Mouse (Mus musculus): ENCODE data around the gene Ctnna2. TPM values are rescaled to one million over a fixed set of nuclear protein-coding genes. Genes with fewer than 3 reads are reported as not detected.

The Ctnna2 gene
- polyA plus RNA-seq, 1 experiment from 2014 or later = not detected

DNA sequence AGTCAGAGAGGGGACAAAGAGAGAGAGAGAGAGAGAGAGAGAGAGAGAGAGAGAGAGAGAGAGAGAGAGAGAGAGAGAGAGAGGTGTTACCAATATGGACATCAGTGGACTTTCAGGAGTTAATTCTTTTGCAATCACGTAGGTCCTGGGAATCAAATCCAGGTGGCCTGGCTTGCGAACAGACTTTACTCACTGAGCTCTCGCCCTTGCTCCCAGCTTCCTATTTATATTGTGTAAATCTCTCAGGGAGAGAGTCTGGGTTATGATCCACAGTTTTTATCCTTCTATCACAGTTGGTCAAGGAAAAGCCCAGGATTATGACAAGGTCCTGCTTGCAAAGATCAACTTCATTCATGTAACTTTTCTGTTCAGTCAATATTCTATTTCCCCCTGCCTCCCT is 714.3 kb downstream of the Ctnna2 start:
- H3K27me3 ChIP-seq = no peaks in the 10 kb centered on the region
- ATAC-seq = no peak
- in situ Hi-C loops (cut with MboI; ENCODE audit: low pct_unique_long_range_greater_than_20kb) = no loop called here
- no peak for DNase-seq (ENCODE audit: low read depth, low spot score)
- no peak for TF ChIP-seq CTCF (IDR thresholded peaks at IDR 0.05)
- POLR2A ChIA-PET = no interaction called here
- CTCF ChIA-PET = no interaction called here

GRCm38 (mm10) chr6:77257358-77258105 is 722.0 kb downstream of the Ctnna2 start:
- in situ Hi-C loops (cut with MboI; ENCODE audit: low pct_unique_long_range_greater_than_20kb) = no loop called here
- DNase-seq (ENCODE audit: low read depth, low spot score) (no peak), ATAC-seq (no peak)

GRCm38 (mm10) chr6:77256348-77256747 is 723.2 kb downstream of the Ctnna2 start:
- in situ Hi-C loops (cut with MboI; ENCODE audit: low pct_unique_long_range_greater_than_20kb) = no loop called here
- no peaks in the 10 kb centered on the region for H3K27me3 ChIP-seq
- ChIA-PET POLR2A (no interaction called here), CTCF (no interaction called here)
- peak; percentile 31 for ATAC-seq
- no peak for TF ChIP-seq CTCF (IDR thresholded peaks at IDR 0.05)
- DNase-seq (ENCODE audit: low read depth, low spot score) = no peak

More at GRCm38 (mm10) chr6:77257358-77258105, 722.0 kb downstream of the Ctnna2 start:
- TF ChIP-seq CTCF (IDR thresholded peaks at IDR 0.05) = peak; percentile 41
- no peaks in the 10 kb centered on the region for H3K27me3 ChIP-seq
- CTCF ChIA-PET = no interaction called here
- POLR2A ChIA-PET = interaction anchor here (0.7 kb wide), 1 partner anchor 1241 kb away, joined by 4 read pairs; no protein-coding TSS in a partner anchor

- in situ Hi-C loops (cut with MboI; ENCODE audit: low pct_unique_long_range_greater_than_20kb) = no loop called here
- ATAC-seq (no peak), DNase-seq (ENCODE audit: low read depth, low spot score) (no peak)
- H3K27me3 ChIP-seq = no peaks in the 10 kb centered on the region
- no peak for TF ChIP-seq CTCF (IDR thresholded peaks at IDR 0.05)
- CTCF ChIA-PET = no interaction called here
- POLR2A ChIA-PET = no interaction called here
Observed at GRCm38 (mm10) chr6:77253480-77253879, 726.0 kb downstream of the Ctnna2 start.

- ChIA-PET CTCF (no interaction called here), POLR2A (no interaction called here)
- TF ChIP-seq CTCF (IDR thresholded peaks at IDR 0.05) = no peak
- DNase-seq (ENCODE audit: low read depth, low spot score) (no peak), ATAC-seq (no peak)
- peaks cover 17% of the 10 kb centered on the region for H3K27me3 ChIP-seq
- in situ Hi-C loops (cut with MboI; ENCODE audit: low pct_unique_long_range_greater_than_20kb) = no loop called here
Observed at GRCm38 (mm10) chr6:77243541-77244231, 735.8 kb downstream of the Ctnna2 start.

GRCm38 (mm10) chr6:77242601-77243406 is 736.7 kb downstream of the Ctnna2 start, which contains the start of gene Lrrtm1:
Lrrtm1 (plus strand) TSS chr6:77242689.
- DNase-seq (ENCODE audit: low read depth, low spot score) = no peak
- peaks cover 17% of the 10 kb centered on the region for H3K27me3 ChIP-seq
- POLR2A ChIA-PET = interaction anchor here (0.7 kb wide), 1 partner anchor 138 kb away, joined by 5 read pairs; no protein-coding TSS in a partner anchor
- TF ChIP-seq CTCF (IDR thresholded peaks at IDR 0.05) = no peak
- CTCF ChIA-PET = no interaction called here
- peak; percentile 29 for ATAC-seq
- in situ Hi-C loops (cut with MboI; ENCODE audit: low pct_unique_long_range_greater_than_20kb) = no loop called here

- TF ChIP-seq CTCF (IDR thresholded peaks at IDR 0.05) = no peak
- peaks cover 17% of the 10 kb centered on the region for H3K27me3 ChIP-seq
- DNase-seq (ENCODE audit: low read depth, low spot score) (no peak), ATAC-seq (no peak)
- ChIA-PET POLR2A (no interaction called here), CTCF (no interaction called here)
- in situ Hi-C loops (cut with MboI; ENCODE audit: low pct_unique_long_range_greater_than_20kb) = no loop called here
Observed at GRCm38 (mm10) chr6:77240426-77240825, 739.1 kb downstream of the Ctnna2 start.

DNA sequence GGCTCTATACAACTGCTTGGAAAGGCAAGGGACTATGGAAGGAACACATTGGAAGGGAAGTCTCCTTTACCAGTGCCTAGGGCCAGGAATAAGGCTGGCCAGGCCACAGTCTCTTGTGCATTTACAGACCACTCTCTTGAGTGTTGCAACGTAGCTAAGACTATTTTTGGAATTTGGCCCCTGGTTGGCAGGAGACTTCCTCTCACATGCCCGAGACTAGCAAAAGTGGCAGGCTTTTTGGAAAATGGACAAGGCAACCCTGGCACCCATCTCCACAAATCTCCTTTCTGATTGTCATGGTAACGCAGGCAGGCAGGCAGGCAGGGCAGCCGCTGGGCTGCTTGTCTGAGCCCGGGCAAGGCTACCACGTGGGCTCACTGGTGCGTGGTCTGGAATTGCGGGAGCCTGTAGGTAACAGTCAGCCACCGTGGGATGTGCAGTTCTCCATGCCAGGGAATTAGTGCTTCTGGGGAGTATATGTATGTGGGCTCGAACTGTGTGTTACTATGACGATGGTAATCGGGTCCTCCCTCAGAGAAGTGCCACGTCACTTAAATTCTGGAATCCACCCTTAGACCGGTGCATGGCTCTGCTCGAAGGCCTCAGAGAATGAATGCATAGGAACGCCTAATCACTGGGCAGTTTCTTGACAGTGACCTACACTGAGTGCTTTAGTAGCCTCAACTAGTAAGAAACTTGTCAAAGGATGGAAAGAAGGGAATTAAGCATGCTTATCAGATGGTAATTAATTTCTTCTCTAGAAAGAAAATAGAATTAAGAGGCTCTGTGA is 756.5 kb downstream of the Ctnna2 start:
- in situ Hi-C loops (cut with MboI; ENCODE audit: low pct_unique_long_range_greater_than_20kb) = no loop called here
- TF ChIP-seq CTCF (IDR thresholded peaks at IDR 0.05) = no peak
- DNase-seq (ENCODE audit: low read depth, low spot score) (no peak), ATAC-seq (no peak)
- ChIA-PET POLR2A (no interaction called here), CTCF (no interaction called here)
- no peaks in the 10 kb centered on the region for H3K27me3 ChIP-seq

DNA sequence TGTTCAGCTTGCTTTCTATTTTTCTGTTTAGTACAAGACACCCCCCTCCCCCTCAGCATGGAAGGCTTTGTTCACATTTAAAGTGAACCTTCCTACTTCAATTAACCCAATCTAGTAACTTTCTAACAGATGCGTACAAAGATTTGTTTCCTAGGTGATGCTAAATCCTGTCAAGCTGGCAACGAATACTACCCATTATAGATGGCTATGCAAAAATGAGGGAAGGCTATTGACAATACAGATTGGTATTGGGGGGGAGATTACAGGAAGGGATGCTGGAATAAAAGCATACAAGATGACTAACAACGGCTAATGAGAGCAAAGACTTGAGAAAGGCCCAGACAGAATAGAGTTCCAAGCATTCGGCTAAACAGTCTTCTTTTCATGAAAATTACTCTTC is 758.7 kb downstream of the Ctnna2 start:
- no peaks in the 10 kb centered on the region for H3K27me3 ChIP-seq
- no peak for TF ChIP-seq CTCF (IDR thresholded peaks at IDR 0.05)
- ChIA-PET POLR2A (no interaction called here), CTCF (no interaction called here)
- in situ Hi-C loops (cut with MboI; ENCODE audit: low pct_unique_long_range_greater_than_20kb) = no loop called here
- ATAC-seq (no peak), DNase-seq (ENCODE audit: low read depth, low spot score) (no peak)

DNA sequence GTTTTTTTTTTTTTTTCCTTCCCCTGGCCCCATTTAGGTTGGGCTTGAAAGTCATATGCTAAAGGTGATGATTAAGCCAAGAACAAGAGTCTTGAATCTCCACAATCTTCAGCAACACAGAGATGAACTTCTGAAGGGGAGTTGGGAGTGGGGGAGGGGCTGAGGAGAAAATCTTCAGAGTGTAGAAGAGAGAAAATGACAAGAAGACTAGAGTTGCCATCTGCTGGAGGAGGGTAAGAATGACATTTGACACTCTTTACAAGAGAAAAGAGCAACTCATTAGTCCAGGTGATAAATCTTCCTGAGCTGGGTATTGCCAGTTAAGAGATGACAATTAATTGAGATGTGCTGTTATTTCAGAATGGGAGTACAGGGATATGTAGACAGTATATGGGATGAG is 760.6 kb downstream of the Ctnna2 start:
- ATAC-seq = no peak
- POLR2A ChIA-PET = no interaction called here
- CTCF ChIA-PET = no interaction called here
- DNase-seq (ENCODE audit: low read depth, low spot score) = no peak
- no peaks in the 10 kb centered on the region for H3K27me3 ChIP-seq
- TF ChIP-seq CTCF (IDR thresholded peaks at IDR 0.05) = no peak
- in situ Hi-C loops (cut with MboI; ENCODE audit: low pct_unique_long_range_greater_than_20kb) = no loop called here
